Mouse (Mus musculus) erythroblast, embryonic 14.5 days (primary cell): ENCODE data around the gene Eif3b.

ENCODE experiments used
- GATA1 ChIP-seq: IDR thresholded peaks from 2 replicates; pipeline ENCODE4 v1.6.1; 2012; ENCODE audit warnings: low read length, inconsistent platforms, mixed read lengths
- TAL1 ChIP-seq: IDR thresholded peaks from 3 replicates; pipeline ENCODE4 v1.6.1; 2012; ENCODE audit warnings: low read length, inconsistent platforms, mixed read lengths

DNA sequence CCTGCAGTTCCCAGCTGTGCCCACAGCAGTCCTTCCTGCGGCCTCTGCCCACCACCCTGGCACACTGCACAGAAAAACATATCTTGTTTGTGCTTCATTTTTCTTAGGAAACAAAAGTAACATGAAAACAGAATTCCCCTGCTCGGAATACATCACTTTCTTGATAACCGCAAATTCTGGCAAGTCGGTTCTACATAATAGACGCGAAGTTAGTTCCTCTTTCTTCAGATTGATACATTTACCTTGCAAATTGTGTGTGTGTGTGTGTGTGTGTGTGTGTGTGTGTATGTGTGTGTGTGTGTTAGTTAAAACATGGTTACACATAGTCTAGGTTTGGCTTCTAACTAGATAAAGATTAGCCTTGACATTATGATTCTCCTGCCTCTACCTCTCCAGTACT, 36.4 kb upstream of the Eif3b start:
- no peak for TF ChIP-seq TAL1
- TF ChIP-seq GATA1, result no peak
